Mouse (Mus musculus): Measurements from ENCODE around the gene Thbs3.

Gene Thbs3

GRCm38 (mm10) chr3:89214681-89215411, at the start of gene Thbs3:
Gene Thbs3, plus strand, starts transcription at chr3:89215180.
- DNase-seq (ENCODE audit: low read depth, low spot score): peak; percentile 67

- peak; percentile 57 for DNase-seq (ENCODE audit: low read depth, low spot score)
These were observed 49.6 kb upstream of the Thbs3 start for GRCm38 (mm10) chr3:89165268-89165870.

- no peak for DNase-seq (ENCODE audit: low read depth, low spot score)
These were observed 48.0 kb upstream of the Thbs3 start for GRCm38 (mm10) chr3:89166945-89167344.

GRCm38 (mm10) chr3:89174844-89175243, 40.1 kb upstream of the Thbs3 start:
- DNase-seq (ENCODE audit: low read depth, low spot score): no peak

- DNase-seq (ENCODE audit: low read depth, low spot score): no peak
These were observed 39.4 kb upstream of the Thbs3 start for GRCm38 (mm10) chr3:89175544-89175943.

- DNase-seq (ENCODE audit: low read depth, low spot score): no peak
These were observed 38.6 kb upstream of the Thbs3 start for GRCm38 (mm10) chr3:89176421-89176820.

GRCm38 (mm10) chr3:89177242-89178106, 37.5 kb upstream of the Thbs3 start, which contains the start of gene Scamp3:
Gene Scamp3, plus strand, starts transcription at chr3:89177473.
- peak; percentile 98 for DNase-seq (ENCODE audit: low read depth, low spot score)

- DNase-seq (ENCODE audit: low read depth, low spot score): peak; percentile 33
These were observed 36.9 kb upstream of the Thbs3 start for GRCm38 (mm10) chr3:89178107-89178385.

GRCm38 (mm10) chr3:89179056-89179455, 35.9 kb upstream of the Thbs3 start:
- DNase-seq (ENCODE audit: low read depth, low spot score): no peak

GRCm38 (mm10) chr3:89181749-89182500, 33.1 kb upstream of the Thbs3 start:
- no peak for DNase-seq (ENCODE audit: low read depth, low spot score)

- DNase-seq (ENCODE audit: low read depth, low spot score): no peak
These were observed 32.4 kb upstream of the Thbs3 start for GRCm38 (mm10) chr3:89182531-89183057.

- peak; percentile 51 for DNase-seq (ENCODE audit: low read depth, low spot score)
These were observed 31.7 kb upstream of the Thbs3 start, which contains the start of gene Fam189b for GRCm38 (mm10) chr3:89183058-89183958. Gene Fam189b, plus strand, starts transcription at chr3:89183143.

- no peak for DNase-seq (ENCODE audit: low read depth, low spot score)
These were observed 31.0 kb upstream of the Thbs3 start for GRCm38 (mm10) chr3:89183959-89184315.

- no peak for DNase-seq (ENCODE audit: low read depth, low spot score)
These were observed 27.8 kb upstream of the Thbs3 start for GRCm38 (mm10) chr3:89187197-89187596.

- DNase-seq (ENCODE audit: low read depth, low spot score): no peak
These were observed 27.1 kb upstream of the Thbs3 start for GRCm38 (mm10) chr3:89187690-89188477.

- DNase-seq (ENCODE audit: low read depth, low spot score): no peak
These were observed 26.5 kb upstream of the Thbs3 start for GRCm38 (mm10) chr3:89188478-89188875.

- DNase-seq (ENCODE audit: low read depth, low spot score): no peak
These were observed 24.5 kb upstream of the Thbs3 start for GRCm38 (mm10) chr3:89190436-89190835.

- DNase-seq (ENCODE audit: low read depth, low spot score): no peak
These were observed 21.6 kb upstream of the Thbs3 start for GRCm38 (mm10) chr3:89193351-89193750.

- DNase-seq (ENCODE audit: low read depth, low spot score): peak; percentile 63
These were observed 21.1 kb upstream of the Thbs3 start for GRCm38 (mm10) chr3:89193853-89194252.

Measured in 3T3-L1 (cell line).